Mouse (Mus musculus): ENCODE data around the gene Ccdc107.

Gene Ccdc107

GRCm38 (mm10) chr4:43489611-43490010, 3.1 kb upstream of the Ccdc107 start:
- DNase-seq: no peak

GRCm38 (mm10) chr4:43490801-43491200, 1.9 kb upstream of the Ccdc107 start:
- DNase-seq: peak; percentile 45 to 65

- DNase-seq: no peak
Measured at GRCm38 (mm10) chr4:43492101-43492820, 439 bp upstream of the Ccdc107 start.

GRCm38 (mm10) chr4:43493186-43493845, 616 bp downstream of the Ccdc107 start:
- DNase-seq: peak; percentile 95 to 97

GRCm38 (mm10) chr4:43493846-43494240, 1.1 kb downstream of the Ccdc107 start:
- DNase-seq: no peak

- no peak for DNase-seq
Measured at GRCm38 (mm10) chr4:43496587-43496986, 3.9 kb downstream of the Ccdc107 start.

GRCm38 (mm10) chr4:43497405-43497804, 4.7 kb downstream of the Ccdc107 start:
- DNase-seq: no peak

- DNase-seq: no peak
Measured at GRCm38 (mm10) chr4:43497946-43498345, 5.2 kb downstream of the Ccdc107 start.

- peak in 1 of 2 experiments; percentile 40 for DNase-seq
Measured at GRCm38 (mm10) chr4:43498983-43499382, 6.3 kb downstream of the Ccdc107 start.

GRCm38 (mm10) chr4:43499407-43500333, 7.0 kb downstream of the Ccdc107 start, which contains the start of gene Arhgef39:
Arhgef39 (minus strand) TSS chr4:43499695.
- peak; percentile 87 to 89 for DNase-seq

- no peak for DNase-seq
Measured at GRCm38 (mm10) chr4:43503041-43503440, 10.3 kb downstream of the Ccdc107 start.

- no peak for DNase-seq
Measured at GRCm38 (mm10) chr4:43503506-43503905, 10.8 kb downstream of the Ccdc107 start.

- no peak for DNase-seq
Measured at GRCm38 (mm10) chr4:43504269-43504668, 11.6 kb downstream of the Ccdc107 start.

- DNase-seq: no peak
Measured at GRCm38 (mm10) chr4:43506074-43506473, 13.4 kb downstream of the Ccdc107 start.

- DNase-seq: no peak
Measured at GRCm38 (mm10) chr4:43506536-43507185, 14.0 kb downstream of the Ccdc107 start, which contains the start of gene Car9. Car9 (plus strand) TSS chr4:43506966.

GRCm38 (mm10) chr4:43507938-43508665, 15.4 kb downstream of the Ccdc107 start:
- peak; percentile 51 to 66 for DNase-seq

- DNase-seq: peak; percentile 80 to 81
Measured at GRCm38 (mm10) chr4:43508666-43508997, 15.9 kb downstream of the Ccdc107 start.

GRCm38 (mm10) chr4:43509109-43509508, 16.4 kb downstream of the Ccdc107 start:
- DNase-seq: no peak

GRCm38 (mm10) chr4:43511675-43512454, 19.2 kb downstream of the Ccdc107 start:
- DNase-seq: no peak

- no peak for DNase-seq
Measured at GRCm38 (mm10) chr4:43512653-43513052, 20.0 kb downstream of the Ccdc107 start.

- DNase-seq: no peak
Measured at GRCm38 (mm10) chr4:43513300-43513699, 20.6 kb downstream of the Ccdc107 start.
